Mouse (Mus musculus): ENCODE measurements around the gene Gdf7. TPM values are rescaled to one million over a fixed set of nuclear protein-coding genes. Genes with fewer than 3 reads are reported as not detected.

Gene Gdf7
- total RNA-seq (2015; ENCODE audit: low replicate concordance) (not detected in 2 replicates), total RNA-seq (2017; ENCODE audit: low replicate concordance) (not detected in 2 replicates)

- no peak for ATAC-seq (replicated peaks; ENCODE audit: low FRiP score, poor library complexity, severe bottlenecking)
Measured at GRCm38 (mm10) chr12:8301841-8302431, at the start of gene Gdf7. Gdf7 (minus strand) TSS chr12:8301954.

GRCm38 (mm10) chr12:8351025-8351903 lies 49.5 kb upstream of the Gdf7 start:
- ATAC-seq (replicated peaks; ENCODE audit: low FRiP score, poor library complexity, severe bottlenecking): no peak

- ATAC-seq (replicated peaks; ENCODE audit: low FRiP score, poor library complexity, severe bottlenecking): no peak
Measured at GRCm38 (mm10) chr12:8348733-8349513, 47.2 kb upstream of the Gdf7 start.

GRCm38 (mm10) chr12:8347746-8348462 lies 46.1 kb upstream of the Gdf7 start:
- ATAC-seq (replicated peaks; ENCODE audit: low FRiP score, poor library complexity, severe bottlenecking): no peak

GRCm38 (mm10) chr12:8345539-8345938 lies 43.8 kb upstream of the Gdf7 start:
- ATAC-seq (replicated peaks; ENCODE audit: low FRiP score, poor library complexity, severe bottlenecking): no peak

GRCm38 (mm10) chr12:8344897-8345296 lies 43.1 kb upstream of the Gdf7 start:
- ATAC-seq (replicated peaks; ENCODE audit: low FRiP score, poor library complexity, severe bottlenecking): no peak

GRCm38 (mm10) chr12:8343381-8343780 lies 41.6 kb upstream of the Gdf7 start:
- ATAC-seq (replicated peaks; ENCODE audit: low FRiP score, poor library complexity, severe bottlenecking): no peak

GRCm38 (mm10) chr12:8341008-8341407 lies 39.3 kb upstream of the Gdf7 start:
- no peak for ATAC-seq (replicated peaks; ENCODE audit: low FRiP score, poor library complexity, severe bottlenecking)

- ATAC-seq (replicated peaks; ENCODE audit: low FRiP score, poor library complexity, severe bottlenecking): no peak
Measured at GRCm38 (mm10) chr12:8339591-8340319, 38.0 kb upstream of the Gdf7 start.

GRCm38 (mm10) chr12:8338918-8339317 lies 37.2 kb upstream of the Gdf7 start:
- no peak for ATAC-seq (replicated peaks; ENCODE audit: low FRiP score, poor library complexity, severe bottlenecking)

- ATAC-seq (replicated peaks; ENCODE audit: low FRiP score, poor library complexity, severe bottlenecking): no peak
Measured at GRCm38 (mm10) chr12:8338491-8338890, 36.7 kb upstream of the Gdf7 start.

GRCm38 (mm10) chr12:8337286-8338060 lies 35.7 kb upstream of the Gdf7 start:
- ATAC-seq (replicated peaks; ENCODE audit: low FRiP score, poor library complexity, severe bottlenecking): no peak

GRCm38 (mm10) chr12:8336601-8337285 lies 35.0 kb upstream of the Gdf7 start:
- ATAC-seq (replicated peaks; ENCODE audit: low FRiP score, poor library complexity, severe bottlenecking): no peak

GRCm38 (mm10) chr12:8335503-8335902 lies 33.7 kb upstream of the Gdf7 start:
- no peak for ATAC-seq (replicated peaks; ENCODE audit: low FRiP score, poor library complexity, severe bottlenecking)

- ATAC-seq (replicated peaks; ENCODE audit: low FRiP score, poor library complexity, severe bottlenecking): no peak
Measured at GRCm38 (mm10) chr12:8334261-8334660, 32.5 kb upstream of the Gdf7 start.

GRCm38 (mm10) chr12:8333617-8334016 lies 31.9 kb upstream of the Gdf7 start:
- ATAC-seq (replicated peaks; ENCODE audit: low FRiP score, poor library complexity, severe bottlenecking): no peak

GRCm38 (mm10) chr12:8332174-8332542 lies 30.4 kb upstream of the Gdf7 start:
- no peak for ATAC-seq (replicated peaks; ENCODE audit: low FRiP score, poor library complexity, severe bottlenecking)
